Mouse (Mus musculus) hindbrain, embryonic 13.5 days (tissue): ENCODE measurements around the gene Rab3il1. TPM values are rescaled to one million over a fixed set of nuclear protein-coding genes. Genes with fewer than 3 reads are reported as not detected.

Source experiments
- ATAC-seq: fragments of 200-750 bp; cut with Nextera tagmentation; 2 replicates; pipeline ENCODE4 v1.8.0; 2017; ENCODE audit warnings: moderate TSS enrichment; ENCODE audit not compliant: low FRiP score
- H3K27ac ChIP-seq: fragments of 300-500 bp; sonication (generic); 2 replicates; pipeline ENCODE4 v1.5.1; 2015; ENCODE audit warnings: inconsistent platforms, mild to moderate bottlenecking, moderate library complexity
- H3K27me3 ChIP-seq: fragments of 300-500 bp; sonication (generic); 2 replicates; pipeline ENCODE4 v1.6.1; 2015; ENCODE audit warnings: mild to moderate bottlenecking, inconsistent platforms
- H3K36me3 ChIP-seq: fragments of 300-500 bp; sonication (generic); 2 replicates; pipeline ENCODE4 v1.6.1; 2015; ENCODE audit warnings: mild to moderate bottlenecking, inconsistent platforms
- H3K4me1 ChIP-seq: fragments of 300-500 bp; sonication (generic); replicated peaks from 2 replicates; pipeline ENCODE4 v1.6.1; 2015; ENCODE audit warnings: inconsistent platforms
- H3K4me2 ChIP-seq: fragments of 300-500 bp; sonication (generic); 2 replicates; pipeline ENCODE4 v1.6.1; 2015; ENCODE audit warnings: inconsistent platforms, mild to moderate bottlenecking, moderate library complexity
- H3K4me3 ChIP-seq: fragments of 300-500 bp; sonication (generic); 2 replicates; pipeline ENCODE4 v1.5.1; 2015; ENCODE audit warnings: mild to moderate bottlenecking, inconsistent platforms
- H3K9ac ChIP-seq: fragments of 300-500 bp; sonication (generic); 2 replicates; pipeline ENCODE4 v1.6.1; 2015; ENCODE audit warnings: mild to moderate bottlenecking, inconsistent platforms
- H3K9me3 ChIP-seq: fragments of 300-500 bp; sonication (generic); 2 replicates; pipeline ENCODE4 v1.6.1; 2016; ENCODE audit warnings: inconsistent platforms
- WGBS: fragments of 180-500 bp; shearing (Covaris S2); methylation state at CpG from one replicate; pipeline ENCODE4 v1.1.7; 2015; 5-methylcytosine and 5-hydroxymethylcytosine counted together
- polyA plus RNA-seq: library from polyadenylated mRNA; unstranded; fragments of >200 nt; fragmentation: Nextera tagmentation; extraction: Ambion mirVana; gene quantifications from 2 replicates; pipeline ENCODE4 v1.2.1, GENCODE M21; 2015

The Rab3il1 gene
- polyA plus RNA-seq, 1 experiment from 2014 or later = 22.6 TPM

- no peak overlapping the region for H3K4me2 ChIP-seq
- no peaks in the 10 kb centered on the region for H3K27me3 ChIP-seq
- no peaks in the 10 kb centered on the region for H3K9me3 ChIP-seq
- peaks cover 77% of the 10 kb centered on the region for H3K36me3 ChIP-seq
- H3K4me1 ChIP-seq = peaks cover 14% of the 10 kb centered on the region
- H3K27ac ChIP-seq = peak overlapping the region; percentile 4; the same call in 1 of the 2 replicates
- H3K4me3 ChIP-seq = no peak overlapping the region
- no peak for ATAC-seq
- no peak overlapping the region for H3K9ac ChIP-seq
- 96% methylated on average over 2 of the region's 2 CpGs for WGBS
These were observed 60.2 kb downstream of the Rab3il1 start for GRCm38 (mm10) chr19:10061624-10062023.

GRCm38 (mm10) chr19:10062292-10062691 is 60.8 kb downstream of the Rab3il1 start:
- Histone ChIP-seq H3K4me1 (peaks cover 14% of the 10 kb centered on the region), H3K27me3 (no peaks in the 10 kb centered on the region), H3K36me3 (peaks cover 78% of the 10 kb centered on the region), H3K4me3 (no peak overlapping the region), H3K4me2 (no peak overlapping the region), H3K27ac (no peak overlapping the region), H3K9me3 (no peaks in the 10 kb centered on the region), H3K9ac (no peak overlapping the region)
- no peak for ATAC-seq
- WGBS = 96% methylated on average over 8 of the region's 8 CpGs

- WGBS = 94% methylated on average over 5 of the region's 5 CpGs
These were observed 61.4 kb downstream of the Rab3il1 start for GRCm38 (mm10) chr19:10062862-10063261.

GRCm38 (mm10) chr19:10064173-10065012 is 62.9 kb downstream of the Rab3il1 start:
- Histone ChIP-seq H3K27me3 (no peaks in the 10 kb centered on the region), H3K9ac (0 out of 2 replicates have a peak overlapping the region, but pooled peaks have one; percentile 29), H3K9me3 (no peaks in the 10 kb centered on the region), H3K4me3 (no peak overlapping the region), H3K36me3 (peaks cover 85% of the 10 kb centered on the region), H3K4me1 (peaks cover 14% of the 10 kb centered on the region), H3K27ac (peak overlapping the region; percentile 30; the same call in 1 of the 2 replicates), H3K4me2 (no peak overlapping the region)
- 82% methylated on average over 10 of the region's 10 CpGs for WGBS
- no peak for ATAC-seq

More at GRCm38 (mm10) chr19:10062862-10063261, 61.4 kb downstream of the Rab3il1 start:
- H3K36me3 ChIP-seq = peaks cover 78% of the 10 kb centered on the region
- no peak overlapping the region for H3K4me3 ChIP-seq
- H3K27ac ChIP-seq = no peak overlapping the region
- H3K9ac ChIP-seq = no peak overlapping the region
- H3K27me3 ChIP-seq = no peaks in the 10 kb centered on the region
- peaks cover 14% of the 10 kb centered on the region for H3K4me1 ChIP-seq
- ATAC-seq = no peak
- no peak overlapping the region for H3K4me2 ChIP-seq
- no peaks in the 10 kb centered on the region for H3K9me3 ChIP-seq

- H3K4me2 ChIP-seq = no peak overlapping the region
- H3K9me3 ChIP-seq = no peaks in the 10 kb centered on the region
- 93% methylated on average over 5 of the region's 5 CpGs for WGBS
- peaks cover 14% of the 10 kb centered on the region for H3K4me1 ChIP-seq
- H3K27me3 ChIP-seq = no peaks in the 10 kb centered on the region
- H3K9ac ChIP-seq = no peak overlapping the region
- H3K27ac ChIP-seq = no peak overlapping the region
- no peak for ATAC-seq
- H3K4me3 ChIP-seq = no peak overlapping the region
- peaks cover 97% of the 10 kb centered on the region for H3K36me3 ChIP-seq
These were observed 64.2 kb downstream of the Rab3il1 start for GRCm38 (mm10) chr19:10065465-10066188.

- 92% methylated on average over 4 of the region's 4 CpGs for WGBS
- Histone ChIP-seq H3K4me2 (no peak overlapping the region), H3K36me3 (peaks cover 100% of the 10 kb centered on the region), H3K9me3 (no peaks in the 10 kb centered on the region), H3K27ac (no peak overlapping the region), H3K4me1 (peaks cover 9% of the 10 kb centered on the region; the same call in 1 of the 2 replicates), H3K27me3 (no peaks in the 10 kb centered on the region), H3K9ac (no peak overlapping the region), H3K4me3 (no peak overlapping the region)
- ATAC-seq = no peak
These were observed 64.7 kb downstream of the Rab3il1 start for GRCm38 (mm10) chr19:10066189-10066500.

- Histone ChIP-seq H3K9me3 (no peaks in the 10 kb centered on the region), H3K9ac (no peak overlapping the region), H3K4me1 (peaks cover 6% of the 10 kb centered on the region; the same call in 1 of the 2 replicates), H3K4me2 (no peak overlapping the region), H3K27me3 (no peaks in the 10 kb centered on the region), H3K36me3 (peaks cover 100% of the 10 kb centered on the region), H3K27ac (no peak overlapping the region), H3K4me3 (no peak overlapping the region)
- WGBS = 92% methylated on average over 3 of the region's 3 CpGs
- no peak for ATAC-seq
These were observed 65.0 kb downstream of the Rab3il1 start for GRCm38 (mm10) chr19:10066502-10066901.

GRCm38 (mm10) chr19:10067701-10068100 is 66.2 kb downstream of the Rab3il1 start:
- no peak for ATAC-seq
- Histone ChIP-seq H3K27me3 (no peaks in the 10 kb centered on the region), H3K9me3 (no peaks in the 10 kb centered on the region), H3K36me3 (peaks cover 99% of the 10 kb centered on the region), H3K4me1 (peaks cover 6% of the 10 kb centered on the region), H3K4me2 (no peak overlapping the region), H3K9ac (no peak overlapping the region), H3K27ac (no peak overlapping the region), H3K4me3 (no peak overlapping the region)
- WGBS = 69% methylated on average over 7 of the region's 7 CpGs

GRCm38 (mm10) chr19:10070186-10070980 is 68.9 kb downstream of the Rab3il1 start:
- H3K9ac ChIP-seq = no peak overlapping the region
- H3K4me2 ChIP-seq = no peak overlapping the region
- no peak overlapping the region for H3K4me3 ChIP-seq
- WGBS = 95% methylated on average over 8 of the region's 8 CpGs
- no peak for ATAC-seq
- no peaks in the 10 kb centered on the region for H3K9me3 ChIP-seq
- no peaks in the 10 kb centered on the region; the same call in none of the 2 replicates for H3K4me1 ChIP-seq
- peaks cover 99% of the 10 kb centered on the region for H3K36me3 ChIP-seq
- no peak overlapping the region for H3K27ac ChIP-seq
- no peaks in the 10 kb centered on the region for H3K27me3 ChIP-seq

- Histone ChIP-seq H3K9ac (no peak overlapping the region), H3K4me3 (no peak overlapping the region), H3K27ac (peak overlapping the region; percentile 50), H3K4me2 (no peak overlapping the region), H3K27me3 (no peaks in the 10 kb centered on the region), H3K36me3 (peaks cover 99% of the 10 kb centered on the region), H3K4me1 (no peaks in the 10 kb centered on the region; the same call in none of the 2 replicates), H3K9me3 (no peaks in the 10 kb centered on the region)
- ATAC-seq = no peak
- 73% methylated on average over 5 of the region's 5 CpGs for WGBS
These were observed 69.7 kb downstream of the Rab3il1 start for GRCm38 (mm10) chr19:10071166-10071565.

DNA sequence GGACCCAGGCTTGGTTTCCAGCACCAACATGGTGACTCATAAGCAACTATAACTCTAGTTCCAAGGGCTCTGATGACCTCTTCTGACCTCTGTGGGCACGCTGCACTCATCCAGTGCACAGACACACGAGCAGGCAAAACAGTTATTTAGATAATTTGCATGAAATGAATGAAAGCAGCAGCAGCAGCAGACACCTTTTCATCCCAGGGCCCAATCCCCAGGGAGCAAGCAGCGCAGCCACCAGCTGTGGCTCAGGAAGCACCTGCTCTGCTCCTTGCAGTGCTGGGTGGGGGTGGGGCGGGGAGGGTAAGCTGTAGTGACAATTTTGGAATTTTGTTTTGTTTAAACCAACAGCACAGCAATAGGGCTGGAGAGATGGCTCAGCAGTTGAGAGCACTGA is 70.4 kb downstream of the Rab3il1 start:
- H3K9ac ChIP-seq = no peak overlapping the region
- no peaks in the 10 kb centered on the region; the same call in none of the 2 replicates for H3K4me1 ChIP-seq
- 49% methylated on average over 4 of the region's 4 CpGs for WGBS
- H3K36me3 ChIP-seq = peaks cover 99% of the 10 kb centered on the region
- no peaks in the 10 kb centered on the region for H3K27me3 ChIP-seq
- ATAC-seq = no peak
- peak overlapping the region; percentile 50 for H3K27ac ChIP-seq
- H3K9me3 ChIP-seq = no peaks in the 10 kb centered on the region
- H3K4me2 ChIP-seq = no peak overlapping the region
- H3K4me3 ChIP-seq = no peak overlapping the region

GRCm38 (mm10) chr19:10073145-10073544 is 71.7 kb downstream of the Rab3il1 start:
- Histone ChIP-seq H3K36me3 (peaks cover 99% of the 10 kb centered on the region), H3K27me3 (no peaks in the 10 kb centered on the region), H3K4me3 (no peak overlapping the region), H3K9me3 (no peaks in the 10 kb centered on the region), H3K9ac (no peak overlapping the region), H3K4me2 (no peak overlapping the region), H3K27ac (no peak overlapping the region), H3K4me1 (no peaks in the 10 kb centered on the region; the same call in none of the 2 replicates)
- no peak for ATAC-seq
- WGBS = 93% methylated on average over 5 of the region's 5 CpGs
